Mouse (Mus musculus) embryo, embryonic 11 days (tissue): ENCODE data around the gene Abhd12b.
A peak's percentile ranks its signal among the peaks of the same experiment; 100 is the strongest.

Experiments used
- DNase-seq: peaks from one replicate; pipeline ENCODE4 v3.0.0-alpha.2; 2015

The Abhd12b gene

DNA sequence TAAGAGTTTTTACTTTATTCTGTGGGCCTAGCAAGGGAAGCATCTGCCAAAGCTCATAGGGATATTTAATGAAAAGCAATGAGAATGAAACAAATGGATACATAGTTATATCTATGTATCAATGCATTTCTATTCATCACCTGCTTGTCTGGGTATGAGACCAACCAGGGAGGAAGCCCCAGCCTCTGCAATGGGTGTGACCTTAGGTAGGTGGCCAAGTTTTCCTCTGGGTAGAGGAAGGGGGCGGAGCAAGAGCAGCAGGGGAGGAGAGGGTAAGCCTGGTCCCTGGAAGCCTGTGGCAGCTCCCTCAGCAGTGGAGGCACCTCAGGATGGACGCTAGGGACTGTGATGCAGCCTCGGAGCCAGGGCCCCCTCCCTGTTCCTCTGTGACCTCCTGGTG lies at the start of gene Abhd12b:
Abhd12b (plus strand) TSS at position 301 of the 400 bp plus-strand sequence.
- no peak for DNase-seq

DNA sequence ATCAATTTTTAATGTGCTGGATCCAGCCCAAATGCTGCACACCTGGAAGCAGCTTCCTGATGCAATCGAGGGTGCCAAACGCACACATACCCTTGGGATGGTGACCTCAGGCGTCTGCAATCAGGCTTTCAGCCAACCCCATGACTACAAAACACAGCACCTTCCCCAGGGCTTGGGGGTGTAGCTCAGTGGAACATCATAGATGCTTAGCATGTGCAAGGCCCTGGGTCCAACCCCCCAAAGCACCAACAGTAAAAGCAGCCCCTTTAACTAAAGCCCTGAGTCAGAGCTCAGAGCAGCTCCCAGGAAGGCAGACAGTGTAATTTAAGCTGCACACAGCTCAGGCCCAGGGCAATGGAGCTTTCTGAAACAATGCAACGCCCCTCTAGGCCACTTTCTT lies 49.7 kb upstream of the Abhd12b start:
- no peak for DNase-seq

DNA sequence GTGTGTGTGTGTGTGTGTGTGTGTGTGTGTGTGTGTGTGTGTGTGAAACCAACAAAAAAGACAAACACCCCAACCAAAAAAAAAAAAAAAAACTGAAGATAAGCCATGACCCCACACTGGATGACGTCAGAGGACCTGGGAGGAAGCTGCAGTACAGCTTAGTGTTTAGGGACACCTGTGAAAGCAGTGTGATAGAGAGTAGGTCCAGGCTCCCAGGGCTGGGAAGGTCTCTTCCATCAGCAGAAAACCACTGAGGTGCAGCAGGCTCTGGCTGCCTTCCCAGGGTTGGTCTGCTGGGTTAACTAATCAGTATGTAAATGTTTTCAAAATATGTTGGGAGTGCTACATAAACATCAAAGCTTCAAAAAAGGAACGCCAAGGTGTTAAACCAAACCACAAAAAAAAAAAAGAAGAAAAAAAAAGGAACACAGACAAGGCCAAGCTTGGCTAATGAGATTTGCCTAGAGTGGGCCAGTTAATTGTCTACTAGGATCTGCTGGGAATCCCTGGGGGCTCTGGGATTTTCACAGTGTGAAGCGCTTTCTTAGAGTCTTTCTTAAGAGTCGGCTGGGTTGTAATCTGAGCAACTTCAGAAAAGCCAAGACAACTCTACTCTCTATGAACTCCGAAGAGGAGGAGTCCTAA lies 49.0 kb upstream of the Abhd12b start:
- DNase-seq = peak; percentile 23

DNA sequence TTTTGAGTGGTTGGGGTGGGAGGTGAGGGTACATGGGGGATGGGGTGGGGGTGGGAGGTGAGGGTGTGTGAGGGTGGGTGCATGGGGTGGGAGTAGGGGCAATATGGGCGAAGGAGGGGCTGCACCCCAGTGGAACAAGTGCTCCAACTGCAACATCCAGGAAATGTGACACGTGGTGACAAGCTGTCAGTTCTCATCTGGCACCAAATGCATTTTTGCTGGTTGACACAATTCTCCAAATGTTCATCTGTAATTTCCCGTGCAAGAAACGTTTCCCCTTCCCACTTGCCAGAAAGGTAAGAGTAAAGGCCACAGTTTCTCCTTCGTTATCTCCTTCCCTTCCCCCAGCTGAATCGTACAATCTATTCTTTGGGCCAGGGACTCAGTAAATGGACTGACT lies 48.1 kb upstream of the Abhd12b start:
- DNase-seq = no peak

DNA sequence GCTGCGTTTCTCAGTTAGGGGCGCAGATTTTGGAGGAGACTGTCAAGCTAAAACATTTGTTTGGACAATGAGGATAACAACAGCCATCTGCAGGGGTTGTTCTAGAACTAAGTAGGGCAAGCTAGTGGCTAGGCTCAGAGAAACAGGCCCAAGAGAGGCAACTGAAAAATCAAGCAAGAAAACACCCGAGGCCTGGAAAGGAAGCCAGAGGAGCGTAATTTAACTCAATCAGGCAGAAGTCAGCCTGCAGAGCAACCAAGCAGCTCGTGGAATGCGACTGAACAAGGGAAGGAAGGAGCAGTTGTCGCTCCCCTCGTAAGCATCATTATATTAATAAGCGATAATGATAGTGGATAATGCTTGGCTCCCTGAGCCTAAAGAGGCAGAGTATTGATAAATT lies 47.4 kb upstream of the Abhd12b start:
- DNase-seq = no peak

DNA sequence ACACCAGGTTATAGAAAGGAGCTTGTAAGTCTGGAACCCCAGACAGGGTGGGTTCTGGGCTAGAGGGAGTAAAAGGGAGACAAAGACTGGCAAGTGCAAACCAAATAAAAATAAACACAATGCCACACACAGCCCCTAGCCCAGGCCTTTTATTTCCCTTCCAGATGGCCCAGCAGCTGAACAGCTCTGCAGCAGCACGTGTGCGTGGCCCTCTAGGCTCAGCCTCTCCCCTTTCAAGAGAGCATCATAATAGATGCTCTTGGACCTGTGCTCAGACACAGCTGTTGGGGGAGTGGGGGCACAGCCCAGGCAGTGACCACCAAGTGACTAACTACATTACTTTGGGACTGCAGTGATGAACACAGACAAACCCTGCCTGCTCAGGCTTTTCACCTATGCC lies 45.8 kb upstream of the Abhd12b start:
- peak; percentile 55 for DNase-seq

DNA sequence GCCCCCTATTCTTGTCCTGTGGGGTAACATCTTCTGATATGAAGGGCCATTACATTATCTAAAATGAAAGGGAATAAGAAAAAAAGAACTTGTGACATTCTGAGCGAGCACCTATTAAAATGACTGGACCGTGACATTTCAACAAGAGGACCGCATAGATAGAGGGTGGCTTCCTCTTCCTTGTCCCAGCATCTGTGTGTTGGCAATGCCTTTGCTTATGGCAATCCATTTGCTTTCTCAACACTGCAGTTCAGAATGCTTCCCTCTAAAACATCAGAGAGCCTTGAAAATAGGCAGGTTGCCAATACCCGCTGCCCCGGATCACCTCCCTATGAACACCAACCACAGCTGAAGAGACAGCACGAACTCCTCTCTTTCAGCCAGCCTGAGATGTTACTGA lies 44.0 kb upstream of the Abhd12b start:
- no peak for DNase-seq

DNA sequence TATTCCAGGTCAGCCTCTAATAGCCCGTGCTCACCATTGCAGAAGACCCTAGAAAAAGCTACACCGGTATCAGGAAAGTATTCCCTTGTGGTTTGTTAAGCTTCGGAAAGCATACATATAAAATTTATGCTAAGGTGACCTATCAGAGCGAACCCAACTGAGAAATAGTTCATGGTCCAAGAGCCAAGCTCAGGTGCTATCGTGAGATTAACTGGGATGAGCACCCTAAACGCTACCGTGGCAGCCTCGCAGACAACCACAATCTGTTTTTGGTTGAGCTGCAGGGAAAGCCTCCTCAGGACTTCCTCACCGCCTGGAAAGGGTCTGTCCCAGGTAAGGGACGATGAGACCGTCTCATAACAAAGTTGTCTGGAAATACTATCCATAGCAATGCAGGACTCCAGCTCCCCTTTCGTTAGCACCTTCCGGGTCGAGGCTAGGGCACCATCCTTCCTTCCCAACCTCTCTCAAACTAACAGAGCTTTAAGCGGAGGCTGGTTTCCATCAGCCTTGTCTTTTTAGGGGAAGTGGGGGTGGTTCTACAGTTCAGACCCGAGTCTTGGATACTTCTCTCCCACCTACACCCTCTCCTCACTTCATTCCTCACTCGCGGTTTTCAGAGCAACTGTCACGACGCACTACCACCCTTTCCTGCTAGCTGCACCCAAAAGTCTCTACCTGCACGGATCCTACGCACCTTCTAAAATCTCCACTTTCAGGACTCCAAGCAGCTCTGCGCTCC lies 43.4 kb upstream of the Abhd12b start:
- peak; percentile 37 for DNase-seq

DNA sequence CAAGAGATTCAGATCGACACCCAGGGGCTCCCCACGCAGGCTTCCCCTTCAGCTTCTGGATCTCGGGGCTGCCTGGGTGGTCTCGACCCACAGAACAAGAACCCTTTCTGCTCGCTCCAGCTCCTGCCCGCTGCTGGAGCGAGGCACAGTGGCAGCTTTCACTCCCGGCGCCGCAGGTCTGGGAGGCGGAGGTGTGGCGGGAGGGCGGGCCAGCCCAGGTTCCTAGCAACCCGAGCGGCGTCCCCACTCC lies 42.9 kb upstream of the Abhd12b start:
- DNase-seq = no peak

DNA sequence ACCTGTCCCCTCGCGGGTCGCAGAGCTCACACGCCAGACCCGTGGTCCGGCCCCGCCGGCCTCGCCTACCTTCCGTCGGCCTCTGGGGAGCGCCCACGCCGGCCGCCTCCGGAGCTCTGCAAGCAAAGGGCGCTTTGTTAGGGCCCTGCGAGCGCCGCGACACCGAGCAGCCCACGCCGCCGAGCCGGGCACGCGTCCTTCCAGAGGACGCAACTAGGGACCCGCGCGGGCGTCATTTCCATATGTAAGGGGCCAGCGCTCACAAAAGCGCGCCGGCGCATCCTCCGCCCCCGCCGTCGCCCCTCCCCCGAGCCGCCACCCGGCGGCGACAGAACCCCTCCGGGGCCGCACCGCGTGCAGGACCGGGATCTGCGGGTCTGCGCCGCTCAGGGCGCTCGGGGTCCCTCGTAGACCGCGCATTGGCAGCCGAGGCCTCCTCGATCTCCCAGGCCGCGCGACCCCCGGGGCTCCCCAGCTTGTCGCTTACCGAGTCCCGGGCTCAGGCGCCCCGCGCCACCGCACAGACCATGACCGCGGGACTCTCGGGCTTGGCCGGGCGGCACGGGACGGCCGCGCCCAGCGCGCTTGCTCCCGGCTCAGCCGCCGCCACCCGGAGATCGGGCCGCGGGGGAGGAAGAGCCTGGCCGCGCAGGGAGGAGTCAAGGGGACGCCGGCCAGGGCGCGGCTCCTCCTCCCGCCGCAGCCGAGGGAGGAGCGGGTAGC lies 42.4 kb upstream of the Abhd12b start:
- DNase-seq = peak; percentile 88

DNA sequence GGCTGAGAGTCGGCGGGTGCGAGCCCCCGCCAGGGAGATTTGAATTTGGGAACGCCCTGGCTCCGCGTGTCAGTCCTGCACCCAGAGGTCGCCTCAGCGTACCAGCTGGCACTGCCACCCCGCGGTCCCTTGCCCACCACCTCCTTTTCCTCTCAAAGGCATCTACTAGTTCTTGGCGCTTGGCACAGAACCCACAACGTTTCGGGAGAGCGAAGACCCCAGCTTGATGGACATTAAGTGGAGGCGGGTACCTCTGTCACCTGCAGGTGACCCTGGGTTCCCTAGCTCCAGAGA lies 41.9 kb upstream of the Abhd12b start:
- no peak for DNase-seq

DNA sequence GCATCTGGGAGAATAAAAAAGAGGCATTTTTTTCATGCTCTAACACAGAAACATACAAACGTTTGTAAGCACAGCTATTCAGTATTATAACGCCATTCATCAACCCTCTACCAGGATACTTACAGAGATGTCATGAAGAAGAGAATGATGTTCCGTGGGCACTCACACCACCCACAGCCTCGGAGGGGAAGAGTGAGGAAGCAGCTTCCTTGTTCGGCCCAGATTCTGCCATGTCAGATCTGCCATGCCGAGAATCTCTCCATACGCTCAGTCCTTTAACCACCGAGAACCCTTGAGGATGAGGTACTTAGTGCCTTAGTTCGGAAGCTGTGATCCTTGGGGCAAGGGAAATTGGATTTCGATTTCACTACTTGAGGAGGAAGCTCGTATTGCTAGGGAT lies 40.6 kb upstream of the Abhd12b start, which contains the start of gene Nin:
Nin (minus strand) TSS at position 367 of the 400 bp plus-strand sequence.
- no peak for DNase-seq

DNA sequence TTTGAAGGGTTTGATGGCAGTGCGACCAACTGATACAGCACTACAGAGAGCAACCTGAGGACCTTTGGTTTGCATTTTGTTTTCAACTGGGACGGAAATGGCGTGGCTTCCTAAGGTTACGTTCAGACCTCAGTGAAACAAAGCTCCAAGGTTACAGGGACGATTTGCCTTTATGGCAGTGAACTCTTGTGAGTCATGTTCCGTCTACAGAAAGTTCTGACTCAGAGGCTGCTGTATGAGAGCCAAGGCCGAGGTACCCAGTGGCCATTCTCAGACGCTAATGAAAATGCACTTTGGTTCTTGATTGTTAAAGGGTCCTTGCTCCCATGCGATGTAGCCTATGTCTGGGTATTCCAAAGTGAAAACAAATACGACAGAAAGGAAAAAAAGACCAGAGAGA lies 36.8 kb upstream of the Abhd12b start:
- DNase-seq = no peak

DNA sequence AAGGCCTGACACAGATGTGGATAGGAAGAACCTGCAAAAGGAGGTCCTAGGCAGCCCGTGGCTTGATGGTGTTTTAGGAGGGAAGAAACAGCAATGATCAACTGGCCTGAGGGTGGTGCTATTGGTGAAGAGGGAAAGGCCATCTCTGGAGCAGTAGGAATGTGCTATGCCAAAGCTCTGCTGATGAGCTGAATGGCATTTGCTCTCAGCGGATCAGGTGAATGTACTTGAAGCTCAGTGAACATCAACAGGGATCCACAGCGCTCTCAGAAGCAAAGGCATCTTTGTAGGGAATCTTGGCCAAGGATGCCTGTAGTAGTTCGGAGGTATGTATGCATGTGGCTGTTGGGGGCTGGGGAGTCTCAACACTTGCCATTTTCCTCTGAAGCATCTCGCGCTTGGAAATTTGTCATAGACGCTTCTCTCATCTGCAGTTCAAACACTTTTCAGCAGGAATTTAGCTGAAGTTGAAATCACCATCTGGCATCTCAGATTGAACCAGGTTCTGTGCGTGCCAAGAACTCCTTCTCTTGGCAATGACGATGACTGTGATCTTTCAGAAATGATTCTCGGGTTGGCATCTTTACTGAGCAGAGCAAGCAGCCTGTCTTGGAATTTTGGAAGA lies 35.1 kb upstream of the Abhd12b start:
- DNase-seq = no peak

DNA sequence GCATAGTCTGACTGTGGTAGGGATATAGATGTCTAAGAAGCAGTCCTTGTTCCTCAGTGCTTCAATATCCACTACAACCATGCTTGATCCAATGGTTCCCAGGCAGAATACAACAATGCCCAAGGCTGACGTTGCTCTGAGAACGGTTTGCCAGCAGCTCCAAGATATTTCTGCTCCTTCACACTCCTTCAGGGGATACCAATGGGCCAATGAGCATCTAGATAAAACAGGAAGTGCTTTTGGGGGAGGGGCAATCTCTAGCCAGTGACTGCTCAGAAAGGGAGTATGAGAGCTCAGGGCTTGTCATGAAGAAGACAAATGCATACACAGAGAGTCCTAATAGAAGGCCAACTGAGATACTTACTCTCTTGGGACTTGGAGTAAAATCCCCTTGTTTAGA lies 34.4 kb upstream of the Abhd12b start:
- no peak for DNase-seq

DNA sequence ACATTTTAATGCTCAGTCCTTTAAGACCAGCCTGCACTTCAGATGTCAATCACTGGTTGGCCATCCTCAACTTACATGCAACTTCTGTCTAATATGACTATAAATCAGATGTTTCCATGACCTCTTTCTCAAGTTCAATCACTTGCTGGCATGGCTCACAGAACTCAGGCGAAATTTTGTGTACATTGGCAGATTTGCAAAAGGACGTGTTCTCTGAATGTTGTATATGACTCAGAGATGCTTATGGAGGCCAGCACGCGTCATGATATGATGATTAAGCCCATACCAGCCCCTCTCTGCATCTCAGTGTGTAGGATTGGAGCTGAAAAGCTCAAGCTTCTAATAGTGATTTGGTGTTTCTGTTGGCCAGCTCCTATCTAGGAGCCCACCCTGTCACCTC lies 27.3 kb upstream of the Abhd12b start:
- DNase-seq = no peak

DNA sequence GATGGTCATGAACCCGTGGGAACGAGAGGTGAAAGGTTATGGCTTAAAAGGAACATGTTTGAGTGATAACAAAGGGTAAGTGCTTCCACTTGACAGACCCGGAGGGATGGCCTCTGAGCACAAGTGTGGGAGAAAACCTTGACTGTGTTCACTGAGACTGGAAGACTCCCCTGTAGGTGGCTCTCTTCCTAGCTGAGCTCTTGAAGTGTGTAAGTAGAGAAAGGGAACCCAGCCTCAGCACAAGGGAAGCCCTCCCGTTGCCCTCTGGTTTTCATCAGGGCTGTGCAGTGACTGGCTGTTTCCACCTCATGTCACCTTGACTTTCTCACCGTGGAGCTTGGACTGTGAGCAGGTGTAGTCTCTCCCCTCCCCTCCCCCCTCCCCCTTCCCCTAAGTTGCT lies 24.8 kb upstream of the Abhd12b start:
- DNase-seq = no peak

DNA sequence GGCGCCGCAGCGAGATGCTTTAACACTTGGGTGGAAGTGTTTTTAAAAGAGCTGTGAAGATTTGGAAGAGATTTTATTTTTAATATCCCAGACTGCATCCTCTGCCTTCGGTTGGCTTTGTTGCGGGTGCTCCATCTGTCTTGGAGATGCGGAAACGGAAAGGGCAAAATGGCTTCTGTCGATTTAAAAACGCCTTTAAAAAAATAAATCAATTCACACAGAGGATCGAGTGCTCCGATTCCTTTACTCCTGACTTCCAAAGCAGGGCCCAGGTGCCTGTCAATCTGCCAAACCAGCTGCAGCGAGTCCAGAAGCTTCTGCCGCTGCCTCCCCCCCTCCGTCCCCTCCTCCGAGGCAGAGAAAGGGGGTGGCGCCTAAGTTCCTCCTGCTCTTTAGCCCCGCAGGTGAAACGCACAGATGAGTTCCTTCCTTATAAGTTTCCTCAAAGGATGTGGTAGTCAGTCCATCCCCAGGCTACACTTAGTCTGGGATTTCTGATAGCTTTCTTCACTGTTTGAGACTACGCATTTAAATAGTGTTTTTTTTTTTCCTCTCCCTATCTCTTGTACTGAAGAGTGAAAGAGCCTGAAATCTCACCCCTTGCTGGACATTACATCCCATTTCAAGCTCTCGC lies 22.8 kb upstream of the Abhd12b start:
- no peak for DNase-seq

DNA sequence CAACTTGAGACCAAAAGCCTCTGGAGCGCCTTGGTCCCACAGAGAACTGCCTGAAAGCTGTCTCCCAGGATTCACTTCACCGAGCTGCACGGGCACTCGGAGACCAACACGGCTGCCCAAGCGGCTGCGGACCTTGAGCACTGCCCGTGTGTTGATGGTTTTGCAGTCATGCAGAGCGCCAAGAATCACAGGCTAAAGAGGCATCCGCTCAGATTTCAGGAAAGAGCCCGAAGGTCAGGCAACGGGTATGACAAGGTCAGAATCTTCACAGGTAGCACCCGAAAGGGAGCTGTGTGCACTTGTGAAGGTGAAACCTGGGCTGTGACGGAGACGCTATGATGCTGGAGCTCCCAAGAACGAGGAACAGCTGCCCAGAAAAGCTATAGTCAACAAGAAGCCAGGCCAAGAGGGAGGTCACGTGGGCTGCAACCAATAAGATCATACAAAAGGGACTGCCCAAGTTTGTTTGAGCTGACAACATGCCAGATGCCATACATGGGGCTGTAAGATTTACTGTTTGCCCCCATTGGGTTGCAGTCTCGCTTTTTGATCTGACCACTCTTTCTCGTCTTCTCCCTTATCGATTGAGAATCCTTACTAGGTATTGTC lies 19.2 kb upstream of the Abhd12b start:
- DNase-seq = no peak

DNA sequence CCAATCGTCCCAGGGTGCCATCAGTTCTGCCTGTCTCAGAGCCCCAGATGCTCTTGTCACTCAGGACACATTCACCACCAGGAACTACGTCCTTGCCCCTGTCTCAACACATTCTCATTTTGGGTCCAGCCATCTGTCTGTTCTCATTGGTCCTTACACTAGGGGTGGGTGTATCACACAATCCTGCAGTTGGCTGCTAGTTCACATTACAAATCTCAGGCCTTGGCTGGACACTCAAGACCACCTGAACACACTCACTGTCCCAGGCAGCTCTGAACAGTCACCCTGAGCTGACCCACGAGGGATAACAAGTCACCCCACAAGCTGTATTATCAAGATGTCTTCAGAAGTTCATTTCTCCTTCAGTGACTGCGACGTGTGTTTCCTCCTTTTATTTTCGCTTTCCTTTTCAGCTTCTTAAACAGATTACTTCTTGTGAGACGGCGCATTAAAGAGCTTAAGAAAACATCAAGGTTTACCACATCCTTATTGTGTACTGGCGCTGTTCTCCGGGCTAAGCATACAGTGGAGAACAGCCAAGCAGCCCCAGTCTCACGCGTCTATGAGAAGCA lies 17.7 kb upstream of the Abhd12b start:
- DNase-seq = no peak

DNA sequence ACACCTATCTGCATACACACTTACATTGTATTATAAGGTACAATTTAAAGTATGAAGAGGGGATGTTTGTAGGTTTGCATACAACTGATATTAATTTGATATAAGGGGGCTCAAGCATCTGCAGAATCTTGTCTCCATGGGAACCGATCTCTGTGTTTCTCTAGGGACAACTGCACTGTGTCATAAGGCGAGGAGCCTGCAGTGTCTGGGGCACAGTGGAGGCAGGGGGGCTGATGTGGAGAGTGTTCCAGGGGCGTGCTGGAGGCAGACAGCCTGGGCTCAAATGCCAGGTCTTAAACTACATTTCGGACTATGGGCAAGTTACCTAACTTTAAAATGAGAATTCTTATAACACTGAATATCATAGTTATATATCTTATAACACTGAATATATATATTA lies 16.8 kb upstream of the Abhd12b start:
- no peak for DNase-seq

DNA sequence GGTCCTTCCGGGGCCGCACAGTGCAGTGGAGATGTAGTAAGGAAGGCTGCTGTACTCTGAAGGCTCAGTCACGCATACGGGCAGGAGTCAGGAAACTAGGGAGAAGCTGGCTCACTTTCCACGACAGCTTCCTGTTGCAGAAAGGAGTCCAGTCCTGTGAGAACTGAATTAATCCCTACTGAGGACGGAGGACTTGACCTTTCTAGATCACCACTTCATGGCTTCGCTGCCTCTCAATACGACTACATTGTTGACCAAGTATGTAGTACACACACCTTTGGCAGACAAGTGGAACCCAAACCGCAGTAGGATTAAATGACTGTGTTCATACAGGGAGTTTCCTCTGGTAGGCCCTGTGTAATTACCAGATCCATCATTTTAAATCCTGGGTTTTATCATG lies 16.3 kb upstream of the Abhd12b start:
- no peak for DNase-seq

DNA sequence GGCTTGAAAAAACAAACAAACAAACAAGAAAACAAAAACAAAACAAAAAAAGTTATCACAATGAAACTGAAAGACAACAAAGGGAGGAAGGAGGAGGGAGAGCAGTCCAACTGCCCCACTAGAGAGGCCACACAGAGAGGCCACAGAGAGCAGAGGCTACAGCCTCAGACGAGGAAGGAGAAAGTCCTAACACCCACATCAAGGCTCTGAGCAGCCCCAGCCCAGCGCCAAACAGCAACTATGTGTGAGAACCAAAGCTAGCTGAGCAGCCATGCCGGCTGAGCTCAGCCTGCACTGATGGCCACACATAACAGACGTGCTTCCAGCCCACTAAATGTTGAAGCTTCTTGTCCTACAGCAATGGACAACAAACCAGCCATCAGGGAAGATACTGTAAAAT lies 14.1 kb upstream of the Abhd12b start:
- DNase-seq = no peak
